Comparison of ENCODE assay signal across 10 mouse cellular contexts in genomic region chr19:12467436-12467835, GRCm38 (mm10). TPM values are rescaled to one million over a fixed set of nuclear protein-coding genes. Genes with fewer than 3 reads are reported as not detected.
DNase-seq lines count a peak whose midpoint lies in the region; ATAC-seq lines count a peak whose summit lies in the region.
"Had no signal": no experiment of that assay in that cellular context is flagged by ENCODE, and none has a peak within 500 bp of the region (broad histone marks: within the 10 kb centered on the region; RNA-seq: fewer than 3 reads in every experiment).

No protein-coding gene starts in this region.

- H3K4me2 ChIP-seq in limb, embryonic 11.5 days (ENCODE audit: low read depth, severe bottlenecking), result no peak overlapping the region
- H3K4me2 ChIP-seq: heart, embryonic 15.5 days had no signal

- DNase-seq in cerebellum, postnatal 10 days, result peak; percentile 64 to 74
- DNase-seq in cerebellum, adult 18-20 months, result no peak
- peak; percentile 41 for DNase-seq in limb, embryonic 11.5 days (ENCODE audit: low spot score)
- DNase-seq in limb, embryonic 10.5 days (ENCODE audit: low spot score), result no peak
- peak; percentile 87 for DNase-seq in R1 (ENCODE audit: low read depth, low spot score)
- peak; percentile 72 for DNase-seq in lung, postnatal 10 days
- no peak for DNase-seq in gastrocnemius, postnatal 4 days (ENCODE audit: low spot score in 2 of 2)
- no peak for DNase-seq in right cerebral cortex, postnatal 14 days

- WGBS in limb, embryonic 11.5 days, result 85% methylated on average over 5 of the region's 5 CpGs
- WGBS in limb, embryonic 10.5 days, result 89% methylated on average over 5 of the region's 5 CpGs

- no peaks in the 10 kb centered on the region for H3K4me1 ChIP-seq in limb, embryonic 11.5 days (ENCODE audit: control insufficient read depth, insufficient read depth, low read length)
- H3K4me1 ChIP-seq in limb, embryonic 10.5 days, result no peaks in the 10 kb centered on the region

- no peaks in the 10 kb centered on the region for H3K36me3 ChIP-seq in limb, embryonic 11.5 days (ENCODE audit: control insufficient read depth, insufficient read depth, low read length)
- H3K36me3 ChIP-seq in limb, embryonic 10.5 days, result no peaks in the 10 kb centered on the region
- H3K36me3 ChIP-seq: heart, embryonic 15.5 days had no signal

- no peak overlapping the region for H3K27ac ChIP-seq in limb, embryonic 11.5 days (replicated peaks; ENCODE audit: low read depth, low read length)
- H3K27ac ChIP-seq in limb, embryonic 10.5 days, result no peak overlapping the region
- H3K27ac ChIP-seq: heart, embryonic 15.5 days had no signal

- H3K27me3 ChIP-seq in limb, embryonic 11.5 days (ENCODE audit: control insufficient read depth, insufficient read depth, low read length), result no peaks in the 10 kb centered on the region
- no peaks in the 10 kb centered on the region for H3K27me3 ChIP-seq in limb, embryonic 10.5 days (ENCODE audit: low read depth, poor library complexity, severe bottlenecking)
- H3K27me3 ChIP-seq: heart, embryonic 15.5 days; megakaryocyte, embryonic 14.5 days had no signal

- ATAC-seq in limb, embryonic 11.5 days (ENCODE audit: insufficient number of reproducible peaks, low FRiP score, low TSS enrichment, low read depth), result no peak

- H3K4me3 ChIP-seq in limb, embryonic 11.5 days (ENCODE audit: low read depth, low read length), result no peak overlapping the region
- no peak overlapping the region for H3K4me3 ChIP-seq in limb, embryonic 10.5 days
- H3K4me3 ChIP-seq: heart, embryonic 15.5 days; megakaryocyte, embryonic 14.5 days had no signal

- H3K9me3 ChIP-seq in limb, embryonic 11.5 days (ENCODE audit: control insufficient read depth, low read length), result no peaks in the 10 kb centered on the region
- no peaks in the 10 kb centered on the region for H3K9me3 ChIP-seq in limb, embryonic 10.5 days (replicated peaks)
- H3K9me3 ChIP-seq: heart, embryonic 15.5 days; megakaryocyte, embryonic 14.5 days had no signal

- H3K9ac ChIP-seq in limb, embryonic 11.5 days (ENCODE audit: low read length), result no peak overlapping the region
- H3K9ac ChIP-seq: heart, embryonic 15.5 days had no signal

RNA-seq across cellular contexts. Expression of gene Mpeg1, which starts 6.9 kb away (rescaled TPM):
- polyA plus RNA-seq in limb, embryonic 11.5 days (2014; fragmentation: Nextera tagmentation; extraction: Ambion mirVana), result 0.10 and 0.17 TPM in 2 replicates
- 0.05 and 0.08 TPM in 2 replicates for polyA plus RNA-seq in limb, embryonic 10.5 days (2016; fragmentation: Nextera tagmentation; extraction: Ambion mirVana)
- total RNA-seq in gastrocnemius, postnatal 4 days (2021), result 1 to 10 TPM; 3.7 to 3.9 TPM

RNA-seq across cellular contexts. Expression of gene Dtx4, which starts 33.8 kb away (rescaled TPM):
- 2.5 and 2.7 TPM in 2 replicates for polyA plus RNA-seq in limb, embryonic 11.5 days (2014; fragmentation: Nextera tagmentation; extraction: Ambion mirVana)
- polyA plus RNA-seq in limb, embryonic 10.5 days (2016; fragmentation: Nextera tagmentation; extraction: Ambion mirVana), result 1.8 and 2.3 TPM in 2 replicates
- total RNA-seq in gastrocnemius, postnatal 4 days (2021), result 10 to 100 TPM; 33.2 to 37.5 TPM

RNA-seq across cellular contexts. Expression of gene Pfpl, which starts 39.7 kb away (rescaled TPM):
- polyA plus RNA-seq in limb, embryonic 11.5 days (2014; fragmentation: Nextera tagmentation; extraction: Ambion mirVana), result not detected in 2 replicates
- polyA plus RNA-seq in limb, embryonic 10.5 days (2016; fragmentation: Nextera tagmentation; extraction: Ambion mirVana), result not detected in 2 replicates
- total RNA-seq in gastrocnemius, postnatal 4 days (2021), result not detected
- polyA plus RNA-seq: heart, embryonic 15.5 days had no signal

RNA-seq across cellular contexts. Expression of gene Olfr1441, which starts 50.2 kb away (rescaled TPM):
- not detected in 2 replicates for polyA plus RNA-seq in limb, embryonic 11.5 days (2014; fragmentation: Nextera tagmentation; extraction: Ambion mirVana)
- polyA plus RNA-seq in limb, embryonic 10.5 days (2016; fragmentation: Nextera tagmentation; extraction: Ambion mirVana), result not detected in 2 replicates
- not detected for total RNA-seq in gastrocnemius, postnatal 4 days (2021)
- polyA plus RNA-seq: heart, embryonic 15.5 days had no signal

Comparison
In these comparisons a context has a peak if more than half of its experiments do, and no peak if none do; other contexts are left out.
1. DNase-seq: peak in cerebellum, postnatal 10 days (2 of 2), limb, embryonic 11.5 days (single experiment), R1 (single experiment) and lung, postnatal 10 days (single experiment); none in cerebellum, adult 18-20 months (0 of 2), limb, embryonic 10.5 days (single experiment), gastrocnemius, postnatal 4 days (0 of 2) and right cerebral cortex, postnatal 14 days (single experiment).